Mouse (Mus musculus): ENCODE measurements around the gene Col5a1. TPM values are rescaled to one million over a fixed set of nuclear protein-coding genes. Genes with fewer than 3 reads are reported as not detected.

The Col5a1 gene
- total RNA-seq (2021) = 73.1 and 76.7 TPM in 2 replicates
- long read RNA-seq, experiment 1, full-length matches to known transcripts = 3 of 37 reads
- long read RNA-seq, experiment 1, partial matches to known transcripts = 26 of 37 reads
- long read RNA-seq, experiment 1, other reads (novel, unspliced or antisense) = 8 of 37 reads
- long read RNA-seq, experiment 2, full-length matches to known transcripts = 4 of 55 reads
- long read RNA-seq, experiment 2, partial matches to known transcripts = 31 of 55 reads
- long read RNA-seq, experiment 2, other reads (novel, unspliced or antisense) = 20 of 55 reads

GRCm38 (mm10) chr2:27886148-27886551 is at the start of gene Col5a1:
Gene Col5a1, plus strand, starts transcription at chr2:27886425.
- DNase-seq = peak; percentile 94

- DNase-seq = no peak
Measured at GRCm38 (mm10) chr2:27838112-27838511, 48.1 kb upstream of the Col5a1 start.

GRCm38 (mm10) chr2:27840890-27841289 is 45.3 kb upstream of the Col5a1 start:
- DNase-seq = no peak

- no peak for DNase-seq
Measured at GRCm38 (mm10) chr2:27842893-27843292, 43.3 kb upstream of the Col5a1 start.

- DNase-seq = no peak
Measured at GRCm38 (mm10) chr2:27844885-27845284, 41.3 kb upstream of the Col5a1 start.

- DNase-seq = peak; percentile 36
Measured at GRCm38 (mm10) chr2:27847001-27847400, 39.2 kb upstream of the Col5a1 start.

GRCm38 (mm10) chr2:27847851-27848435 is 38.3 kb upstream of the Col5a1 start:
- DNase-seq = no peak

GRCm38 (mm10) chr2:27848466-27848865 is 37.8 kb upstream of the Col5a1 start:
- no peak for DNase-seq

GRCm38 (mm10) chr2:27858348-27858903 is 27.8 kb upstream of the Col5a1 start:
- DNase-seq = peak; percentile 80

GRCm38 (mm10) chr2:27861576-27862238 is 24.5 kb upstream of the Col5a1 start:
- no peak for DNase-seq

GRCm38 (mm10) chr2:27864491-27865365 is 21.5 kb upstream of the Col5a1 start:
- DNase-seq = no peak

- DNase-seq = no peak
Measured at GRCm38 (mm10) chr2:27870586-27870985, 15.6 kb upstream of the Col5a1 start.

GRCm38 (mm10) chr2:27871056-27871455 is 15.2 kb upstream of the Col5a1 start:
- no peak for DNase-seq

GRCm38 (mm10) chr2:27872276-27872675 is 13.9 kb upstream of the Col5a1 start:
- DNase-seq = peak; percentile 50

- no peak for DNase-seq
Measured at GRCm38 (mm10) chr2:27873030-27873429, 13.2 kb upstream of the Col5a1 start.

GRCm38 (mm10) chr2:27874596-27874995 is 11.6 kb upstream of the Col5a1 start:
- no peak for DNase-seq

- DNase-seq = no peak
Measured at GRCm38 (mm10) chr2:27875231-27875630, 11.0 kb upstream of the Col5a1 start.

GRCm38 (mm10) chr2:27875786-27876185 is 10.4 kb upstream of the Col5a1 start:
- DNase-seq = no peak

- no peak for DNase-seq
Measured at GRCm38 (mm10) chr2:27876724-27877504, 9.3 kb upstream of the Col5a1 start.

GRCm38 (mm10) chr2:27878066-27878465 is 8.2 kb upstream of the Col5a1 start:
- no peak for DNase-seq

- DNase-seq = no peak
Measured at GRCm38 (mm10) chr2:27883276-27883675, 2.9 kb upstream of the Col5a1 start.

All from adrenal gland, postnatal 14 days (tissue).